12 mouse cellular contexts compared by ENCODE assay signal in genomic region chr10:74053059-74053458, GRCm38 (mm10).
A peak's percentile ranks its signal among the peaks of the same experiment; 100 is the strongest.
DNase-seq lines count a peak whose midpoint lies in the region; ATAC-seq and TF ChIP-seq lines count a peak whose summit lies in the region.
"Had no signal": no experiment of that assay in that cellular context is flagged by ENCODE, and none has a peak within 500 bp of the region (broad histone marks: within the 10 kb centered on the region; RNA-seq: fewer than 3 reads in every experiment).

No protein-coding gene starts in this region.

- 38% methylated on average over 9 of the region's 9 CpGs for WGBS in lung, embryonic 16.5 days
- 51% methylated on average over 9 of the region's 9 CpGs for WGBS in lung, adult 2 months
- 65% methylated on average over 9 of the region's 9 CpGs for WGBS in hindbrain, embryonic 12.5 days

- TF ChIP-seq POLR2A in lung, adult 2 months (IDR thresholded peaks at IDR 0.05; ENCODE audit: borderline replicate concordance, extremely low read depth, low read depth, low read length): no peak

- peak overlapping the region; percentile 11; the same call in 1 of the 2 replicates for H3K4me2 ChIP-seq in lung, embryonic 16.5 days (ENCODE audit: low read depth, low read length)
- no peak overlapping the region for H3K4me2 ChIP-seq in hindbrain, embryonic 12.5 days (replicated peaks)
- H3K4me2 ChIP-seq: hindbrain, embryonic 15.5 days had no signal

- no peak overlapping the region for H3K27ac ChIP-seq in lung, embryonic 16.5 days (ENCODE audit: low read length)
- no peak overlapping the region for H3K27ac ChIP-seq in hindbrain, embryonic 12.5 days
- H3K27ac ChIP-seq: hindbrain, embryonic 15.5 days had no signal

- no peak for TF ChIP-seq CTCF in lung, adult 2 months (IDR thresholded peaks at IDR 0.05; ENCODE audit: insufficient read depth, low read length)

- H3K9me3 ChIP-seq in lung, embryonic 16.5 days (ENCODE audit: control insufficient read depth, low read length): no peaks in the 10 kb centered on the region
- H3K9me3 ChIP-seq in hindbrain, embryonic 12.5 days (replicated peaks): no peaks in the 10 kb centered on the region
- H3K9me3 ChIP-seq: hindbrain, embryonic 15.5 days had no signal

- no peaks in the 10 kb centered on the region for H3K4me1 ChIP-seq in lung, embryonic 16.5 days (replicated peaks; ENCODE audit: control insufficient read depth, insufficient read depth, low read length)
- no peaks in the 10 kb centered on the region for H3K4me1 ChIP-seq in lung, adult 2 months (ENCODE audit: control insufficient read depth, insufficient read depth, low read length)
- no peaks in the 10 kb centered on the region for H3K4me1 ChIP-seq in hindbrain, embryonic 12.5 days
- H3K4me1 ChIP-seq: hindbrain, embryonic 15.5 days had no signal

- H3K4me3 ChIP-seq in lung, embryonic 16.5 days (ENCODE audit: low read length): no peak overlapping the region
- no peak overlapping the region for H3K4me3 ChIP-seq in lung, adult 2 months (replicated peaks; ENCODE audit: extremely low read depth, low read depth, low read length)
- no peak overlapping the region for H3K4me3 ChIP-seq in hindbrain, embryonic 12.5 days
- H3K4me3 ChIP-seq: hindbrain, embryonic 15.5 days had no signal

- peak; percentile 51 for ATAC-seq in lung, embryonic 16.5 days (ENCODE audit: low read depth)
- no peak for ATAC-seq in hindbrain, embryonic 12.5 days (ENCODE audit: low FRiP score)
- ATAC-seq: Patski had no signal

- peak; percentile 37 to 55 for DNase-seq in cerebellum, postnatal 10 days
- DNase-seq in cerebellum, adult 8-10 months: no peak
- no peak for DNase-seq in lung, adult 2 months
- peak; percentile 7 for DNase-seq in left cerebral cortex, adult 11 months (ENCODE audit: low spot score)
- peak; percentile 47 for DNase-seq in right cerebral cortex, postnatal 25 days
- DNase-seq in gastrocnemius, adult 8-10 months (ENCODE audit: low spot score in 2 of 2): no peak
- DNase-seq: heart, adult 11 months; lung, postnatal 10 days had no signal

- H3K27me3 ChIP-seq in lung, embryonic 16.5 days (ENCODE audit: control insufficient read depth, insufficient read depth, low read depth, low read length): no peaks in the 10 kb centered on the region
- H3K27me3 ChIP-seq in hindbrain, embryonic 12.5 days: no peaks in the 10 kb centered on the region
- H3K27me3 ChIP-seq: hindbrain, embryonic 15.5 days; Patski had no signal

- no peaks in the 10 kb centered on the region for H3K36me3 ChIP-seq in lung, embryonic 16.5 days (ENCODE audit: control insufficient read depth, insufficient read depth, low read length)
- H3K36me3 ChIP-seq in hindbrain, embryonic 12.5 days: no peaks in the 10 kb centered on the region
- H3K36me3 ChIP-seq: hindbrain, embryonic 15.5 days had no signal

- no peak overlapping the region for H3K9ac ChIP-seq in lung, embryonic 16.5 days (ENCODE audit: low read length)
- no peak overlapping the region for H3K9ac ChIP-seq in hindbrain, embryonic 12.5 days
- H3K9ac ChIP-seq: hindbrain, embryonic 15.5 days had no signal

Comparison
In these comparisons a context has a peak if more than half of its experiments do, and no peak if none do; other contexts are left out.
1. DNase-seq: peak in cerebellum, postnatal 10 days (2 of 2), left cerebral cortex, adult 11 months (single experiment) and right cerebral cortex, postnatal 25 days (single experiment); none in cerebellum, adult 8-10 months (single experiment), lung, adult 2 months (single experiment) and gastrocnemius, adult 8-10 months (0 of 2).